Mouse (Mus musculus) kidney, postnatal 0 days (tissue): Measurements from ENCODE around the gene Tenm3. TPM values are rescaled to one million over a fixed set of nuclear protein-coding genes. Genes with fewer than 3 reads are reported as not detected.

Source experiments
- ATAC-seq: fragments of 200-750 bp; cut with Nextera tagmentation; replicated peaks from 2 replicates; pipeline ENCODE4 v1.8.0; 2017; ENCODE audit warnings: low read depth, moderate number of reproducible peaks, moderate TSS enrichment, moderate library complexity; ENCODE audit not compliant: low FRiP score
- DNase-seq: peaks from one replicate; pipeline ENCODE4 v3.0.0-alpha.2; 2016; ENCODE audit warnings: low spot score
- H3K27ac ChIP-seq: fragments of 300-500 bp; sonication (generic); 2 replicates; pipeline ENCODE4 v1.5.1; 2014; ENCODE audit warnings: mild to moderate bottlenecking
- H3K27me3 ChIP-seq: fragments of 300-500 bp; sonication (generic); 2 replicates; pipeline ENCODE4 v1.6.1; 2014; ENCODE audit warnings: low read length, mixed read lengths; ENCODE audit not compliant: insufficient read depth
- H3K36me3 ChIP-seq: fragments of 300-500 bp; sonication (generic); 2 replicates; pipeline ENCODE4 v1.6.1; 2014; ENCODE audit warnings: low read length, mixed read lengths; ENCODE audit not compliant: insufficient read depth
- H3K4me1 ChIP-seq: fragments of 300-500 bp; sonication (generic); replicated peaks from 2 replicates; pipeline ENCODE4 v1.6.1; 2014; ENCODE audit warnings: antibody characterized with exemption, low read length, mixed read lengths; ENCODE audit not compliant: insufficient read depth
- H3K4me2 ChIP-seq: fragments of 300-500 bp; sonication (generic); 2 replicates; pipeline ENCODE4 v1.6.1; 2014; ENCODE audit warnings: mild to moderate bottlenecking, low read length, moderate library complexity, mixed read lengths
- H3K4me3 ChIP-seq: fragments of 300-500 bp; sonication (generic); replicated peaks from 2 replicates; pipeline ENCODE4 v1.5.1; 2014; ENCODE audit warnings: low read depth, low read length
- H3K9ac ChIP-seq: fragments of 300-500 bp; sonication (generic); 2 replicates; pipeline ENCODE4 v1.6.1; 2014; ENCODE audit warnings: low read depth, low read length
- H3K9me3 ChIP-seq: fragments of 300-500 bp; sonication (generic); replicated peaks from 2 replicates; pipeline ENCODE4 v1.6.1; 2016; ENCODE audit warnings: low read length, inconsistent platforms, mixed read lengths
- CTCF ChIP-seq: IDR thresholded peaks from 2 replicates; pipeline ENCODE4 v1.5.1; 2016; ENCODE audit warnings: antibody characterized with exemption, low read depth, mild to moderate bottlenecking, moderate library complexity
- whole genome bisulfite sequencing: fragments of 180-500 bp; shearing (Covaris S2); extraction: QIAGEN DNeasy Blood & Tissue Kit; methylation state at CpG from one replicate; pipeline ENCODE4 v1.1.7; 2014; 5-methylcytosine and 5-hydroxymethylcytosine counted together
- polyA plus RNA-seq: library from polyadenylated mRNA; unstranded; fragments of >200 nt; fragmentation: Nextera tagmentation; extraction: Ambion mirVana; gene quantifications from 2 replicates; pipeline ENCODE4 v1.2.1, GENCODE M21; 2015

Gene Tenm3
- polyA plus RNA-seq, 1 experiment from 2014 or later = 15.3 TPM

- TF ChIP-seq CTCF = no peak
- Histone ChIP-seq H3K4me1 (no peaks in the 10 kb centered on the region), H3K27me3 (no peaks in the 10 kb centered on the region), H3K36me3 (no peaks in the 10 kb centered on the region), H3K4me2 (no peak overlapping the region), H3K9ac (no peak overlapping the region), H3K9me3 (no peaks in the 10 kb centered on the region), H3K27ac (no peak overlapping the region), H3K4me3 (no peak overlapping the region)
- no peak for DNase-seq
- WGBS = 58% methylated on average over 5 of the region's 5 CpGs
- no peak for ATAC-seq
These were observed 45.8 kb downstream of the Tenm3 start for GRCm38 (mm10) chr8:48797955-48798359.

DNA sequence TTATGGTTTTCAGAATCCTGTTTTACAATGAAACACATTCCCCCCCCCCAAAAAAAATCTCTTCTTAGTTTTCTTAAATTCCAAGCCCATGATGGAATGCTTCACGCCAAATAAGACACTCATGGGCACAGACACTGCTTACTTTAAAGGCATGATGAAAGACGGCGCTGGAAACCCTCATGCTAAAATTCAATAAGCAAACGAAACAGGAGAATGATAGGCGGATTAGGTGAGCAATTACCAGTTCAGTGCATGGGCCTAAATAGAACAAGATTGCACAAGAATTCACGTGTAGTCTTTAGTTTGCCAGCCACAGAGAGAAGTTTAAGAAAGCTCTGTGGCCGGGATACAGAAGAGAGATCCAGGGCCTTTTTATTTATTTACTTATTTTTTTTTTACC is 49.5 kb downstream of the Tenm3 start:
- ATAC-seq (no peak), DNase-seq (no peak)
- no peak overlapping the region for H3K9ac ChIP-seq
- H3K36me3 ChIP-seq = no peaks in the 10 kb centered on the region
- no peaks in the 10 kb centered on the region for H3K4me1 ChIP-seq
- no peak for TF ChIP-seq CTCF
- 74% methylated on average over 7 of the region's 7 CpGs for WGBS
- H3K9me3 ChIP-seq = no peaks in the 10 kb centered on the region
- no peaks in the 10 kb centered on the region for H3K27me3 ChIP-seq
- no peak overlapping the region for H3K4me2 ChIP-seq
- H3K4me3 ChIP-seq = no peak overlapping the region
- H3K27ac ChIP-seq = no peak overlapping the region

DNA sequence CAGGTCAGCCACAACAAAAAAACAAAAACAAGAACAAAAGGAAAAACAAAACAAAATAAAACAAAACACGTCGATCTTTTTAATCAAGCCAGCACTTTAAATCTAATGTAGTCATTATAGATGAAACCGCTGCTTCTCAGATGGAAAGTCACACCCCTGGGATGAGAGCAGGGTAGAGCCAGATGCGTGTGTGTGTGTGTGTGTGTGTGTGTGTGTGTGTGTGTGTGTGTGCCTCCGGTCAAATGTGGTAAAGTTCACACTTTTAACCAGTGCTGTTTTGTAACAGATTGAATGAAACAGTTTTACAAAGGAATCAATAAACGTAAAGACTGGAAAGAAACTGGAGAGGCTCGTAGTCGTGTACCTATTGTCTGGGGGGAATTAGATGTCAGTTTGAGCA is 50.0 kb downstream of the Tenm3 start:
- ATAC-seq = no peak
- H3K9ac ChIP-seq = no peak overlapping the region
- no peaks in the 10 kb centered on the region for H3K27me3 ChIP-seq
- 84% methylated on average over 8 of the region's 8 CpGs for WGBS
- H3K4me1 ChIP-seq = no peaks in the 10 kb centered on the region
- no peaks in the 10 kb centered on the region for H3K36me3 ChIP-seq
- H3K27ac ChIP-seq = no peak overlapping the region
- no peak overlapping the region for H3K4me2 ChIP-seq
- H3K9me3 ChIP-seq = no peaks in the 10 kb centered on the region
- no peak for DNase-seq
- no peak overlapping the region for H3K4me3 ChIP-seq
- TF ChIP-seq CTCF = no peak

- Histone ChIP-seq H3K4me2 (no peak overlapping the region), H3K4me1 (no peaks in the 10 kb centered on the region), H3K9me3 (no peaks in the 10 kb centered on the region), H3K4me3 (no peak overlapping the region), H3K27ac (no peak overlapping the region), H3K9ac (no peak overlapping the region), H3K27me3 (no peaks in the 10 kb centered on the region), H3K36me3 (no peaks in the 10 kb centered on the region)
- no peak for DNase-seq
- WGBS = 65% methylated on average over 10 of the region's 10 CpGs
- TF ChIP-seq CTCF = no peak
- ATAC-seq = no peak
These were observed 51.0 kb downstream of the Tenm3 start for GRCm38 (mm10) chr8:48792587-48793326.

- Histone ChIP-seq H3K4me2 (no peak overlapping the region), H3K27ac (no peak overlapping the region), H3K27me3 (no peaks in the 10 kb centered on the region), H3K9ac (no peak overlapping the region), H3K9me3 (no peaks in the 10 kb centered on the region), H3K36me3 (no peaks in the 10 kb centered on the region), H3K4me3 (no peak overlapping the region), H3K4me1 (no peaks in the 10 kb centered on the region)
- no peak for TF ChIP-seq CTCF
- no peak for DNase-seq
- ATAC-seq = no peak
- 86% methylated on average over 9 of the region's 9 CpGs for WGBS
These were observed 60.4 kb downstream of the Tenm3 start for GRCm38 (mm10) chr8:48783308-48783707.

DNA sequence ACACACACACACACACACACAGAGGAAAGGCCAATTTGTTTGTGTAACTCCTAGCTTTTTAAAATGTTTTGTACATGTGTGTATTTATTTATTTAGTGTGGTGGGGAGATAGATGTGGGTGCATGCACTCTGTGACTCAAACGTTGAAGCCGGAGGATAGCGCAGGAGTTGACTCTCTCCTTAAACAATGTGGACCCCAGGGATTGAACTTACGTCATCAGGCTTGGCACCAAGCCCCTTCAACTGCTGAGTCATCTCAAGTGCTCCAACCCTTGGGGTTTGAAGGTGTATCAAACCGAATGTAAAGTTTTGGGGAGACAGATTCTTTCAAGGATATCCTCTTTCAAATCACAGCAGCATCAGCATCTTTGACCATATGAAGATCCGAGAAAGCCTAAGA is 63.1 kb downstream of the Tenm3 start:
- H3K27ac ChIP-seq = no peak overlapping the region
- H3K4me2 ChIP-seq = no peak overlapping the region
- H3K4me1 ChIP-seq = no peaks in the 10 kb centered on the region
- H3K9ac ChIP-seq = no peak overlapping the region
- H3K27me3 ChIP-seq = no peaks in the 10 kb centered on the region
- H3K9me3 ChIP-seq = no peaks in the 10 kb centered on the region
- no peak overlapping the region for H3K4me3 ChIP-seq
- 68% methylated on average over 6 of the region's 6 CpGs for WGBS
- no peak for DNase-seq
- TF ChIP-seq CTCF = no peak
- no peaks in the 10 kb centered on the region for H3K36me3 ChIP-seq
- ATAC-seq = no peak

- TF ChIP-seq CTCF = no peak
- Histone ChIP-seq H3K9ac (no peak overlapping the region), H3K4me3 (no peak overlapping the region), H3K27ac (no peak overlapping the region), H3K4me2 (no peak overlapping the region), H3K36me3 (no peaks in the 10 kb centered on the region), H3K27me3 (no peaks in the 10 kb centered on the region), H3K4me1 (no peaks in the 10 kb centered on the region), H3K9me3 (no peaks in the 10 kb centered on the region)
- DNase-seq (no peak), ATAC-seq (peak; percentile 43; the same call in 1 of the 2 replicates)
- 53% methylated on average over 4 of the region's 4 CpGs for WGBS
These were observed 64.6 kb downstream of the Tenm3 start for GRCm38 (mm10) chr8:48779194-48779593.
